Mouse (Mus musculus) erythroblast, adult 5-6 weeks (primary cell): Measurements from ENCODE around the gene Nlgn2. TPM values are rescaled to one million over a fixed set of nuclear protein-coding genes. Genes with fewer than 3 reads are reported as not detected.

ENCODE experiments used
- ATAC-seq: replicated peaks from 2 replicates; pipeline ENCODE4 v1.8.0; 2016; ENCODE audit warnings: moderate number of reproducible peaks, mild to moderate bottlenecking, moderate TSS enrichment, inconsistent platforms; ENCODE audit not compliant: poor library complexity, low FRiP score, severe bottlenecking
- total RNA-seq, 2 experiments: library from RNA; stranded (forward) in 1 of 2; stranded (reverse) in 1 of 2; fragments of 150-400 nt in 1 of 2; fragments of 200-764, 138-1000 nt in 1 of 2; gene quantifications; 2 replicates each; pipeline versions ENCODE4 v1.2.3 to v1.2.4; 2015 to 2017; ENCODE audit warnings: low replicate concordance in 2 of 2

Gene Nlgn2
- total RNA-seq, 2 experiments from 2014 or later = 0.19 to 1.1 TPM

- no peak for ATAC-seq
These were observed 2.1 kb downstream of the Nlgn2 start for GRCm38 (mm10) chr11:69835326-69835965.

- peak; percentile 44 for ATAC-seq
These were observed 3.5 kb downstream of the Nlgn2 start for GRCm38 (mm10) chr11:69834001-69834549.

DNA sequence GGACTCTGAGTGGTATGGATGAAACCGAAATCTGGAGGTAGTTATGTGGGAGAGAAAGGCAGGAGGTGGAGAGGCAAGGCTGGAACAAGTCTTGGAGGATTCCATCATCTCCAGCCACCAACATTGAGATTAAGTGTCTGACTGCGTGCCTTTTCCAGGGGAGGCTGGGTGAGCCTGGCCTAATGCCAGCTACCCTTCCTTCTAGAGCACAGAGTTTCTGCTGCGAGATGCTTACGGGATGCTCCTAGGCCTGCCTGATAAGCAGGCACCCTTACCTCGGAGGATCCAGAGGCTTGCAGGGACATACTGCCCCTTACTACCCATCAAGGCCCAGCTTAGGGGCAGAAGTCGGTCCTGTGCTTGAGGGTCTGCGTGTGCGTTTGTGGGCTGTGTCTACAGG lies 4.0 kb downstream of the Nlgn2 start:
- ATAC-seq = no peak

- no peak for ATAC-seq
These were observed 8.8 kb downstream of the Nlgn2 start for GRCm38 (mm10) chr11:69828832-69829231.

GRCm38 (mm10) chr11:69823456-69823855 lies 14.1 kb downstream of the Nlgn2 start:
- no peak for ATAC-seq

- no peak for ATAC-seq
These were observed 15.5 kb downstream of the Nlgn2 start, which contains the start of gene Spem1 for GRCm38 (mm10) chr11:69822080-69822479. Gene Spem1, minus strand, starts transcription at chr11:69822180.

DNA sequence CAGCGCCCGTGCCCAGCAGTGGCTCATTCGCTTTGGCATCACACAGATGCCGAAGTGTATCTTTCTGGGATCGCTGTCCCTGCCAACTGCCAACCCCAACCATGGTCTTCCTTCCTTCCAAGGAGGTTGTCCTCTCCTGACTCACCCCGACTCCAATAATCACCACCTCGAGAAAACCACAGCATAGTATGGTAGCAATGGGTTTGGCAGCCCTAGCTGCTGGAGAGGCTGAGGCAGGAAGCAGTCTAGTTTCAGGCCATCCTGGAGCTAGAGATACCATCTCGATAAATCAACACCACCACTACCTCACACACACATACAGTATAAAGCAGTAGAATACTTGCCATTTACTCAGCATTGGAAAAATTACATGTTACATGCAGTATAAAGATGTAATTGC lies 18.7 kb downstream of the Nlgn2 start:
- ATAC-seq = no peak

DNA sequence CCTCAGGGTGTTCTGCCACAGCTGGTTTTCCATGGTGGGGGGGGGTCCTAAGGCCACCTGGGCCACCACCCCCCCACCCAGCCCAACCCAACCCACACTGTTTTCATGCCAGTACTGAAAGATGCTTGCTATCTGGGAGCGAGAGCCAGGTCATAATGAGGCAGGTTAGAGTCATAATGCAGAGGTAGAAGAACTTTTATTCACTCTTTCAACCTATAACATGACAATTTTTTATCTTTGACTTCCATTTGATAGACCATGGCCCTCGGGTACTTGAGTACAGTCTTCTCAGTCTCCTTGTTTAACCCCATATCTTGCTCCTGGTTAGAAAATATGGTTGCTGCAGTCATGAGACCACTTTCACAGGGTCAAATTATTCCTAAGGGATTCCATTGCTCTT lies 19.2 kb downstream of the Nlgn2 start, which contains the start of gene Spem2:
Gene Spem2 (minus strand): TSS at position 101 of the 400 bp plus-strand sequence.
- no peak for ATAC-seq

- no peak for ATAC-seq
These were observed 21.1 kb downstream of the Nlgn2 start for GRCm38 (mm10) chr11:69816520-69816919.

- no peak for ATAC-seq
These were observed 22.4 kb downstream of the Nlgn2 start, which contains the start of gene Gm39566 for GRCm38 (mm10) chr11:69815155-69815554. Gene Gm39566, minus strand, starts transcription at chr11:69815298.

- no peak for ATAC-seq
These were observed 27.3 kb downstream of the Nlgn2 start for GRCm38 (mm10) chr11:69810280-69810679.

DNA sequence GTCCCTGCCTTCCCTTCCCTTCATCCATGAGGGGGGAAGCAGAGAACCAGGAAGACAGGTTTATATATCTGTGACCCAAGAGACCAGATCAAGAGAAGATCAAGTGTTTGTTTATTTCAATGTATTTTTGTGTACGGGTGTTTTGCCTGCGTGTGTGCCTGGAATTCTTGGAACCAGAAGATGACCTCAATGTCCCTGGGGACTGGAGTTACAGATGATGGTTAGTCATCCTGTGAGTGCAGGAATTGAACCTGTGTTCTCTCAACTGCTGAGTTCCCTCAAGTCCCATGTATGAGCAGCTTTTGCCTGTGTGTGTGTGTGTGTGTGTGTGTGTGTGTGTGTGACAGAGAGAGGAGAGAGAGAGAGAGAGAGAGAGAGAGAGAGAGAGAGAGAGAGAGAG lies 29.9 kb downstream of the Nlgn2 start:
- ATAC-seq = no peak

DNA sequence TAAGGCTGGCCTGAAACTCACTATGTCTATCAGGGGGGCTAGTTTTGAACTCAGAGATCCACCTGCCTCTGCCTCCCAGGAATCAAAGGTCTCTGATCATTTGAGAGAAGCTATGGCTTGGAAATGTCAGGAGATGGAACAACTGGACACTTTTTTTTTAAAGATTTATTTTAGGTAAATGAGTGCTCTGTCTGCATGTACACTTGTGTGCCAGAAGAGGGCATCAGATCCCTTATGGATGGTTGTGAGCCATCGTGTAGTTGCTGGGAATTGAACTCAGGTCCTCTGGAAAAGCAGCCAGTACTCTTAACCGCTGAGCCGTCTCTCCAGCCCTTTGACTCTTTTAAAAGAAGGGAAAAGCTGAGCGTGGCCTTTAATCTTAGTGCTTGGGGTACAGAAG lies 31.2 kb downstream of the Nlgn2 start:
- no peak for ATAC-seq

GRCm38 (mm10) chr11:69804972-69805909 lies 32.3 kb downstream of the Nlgn2 start, which contains the start of gene Tmem102:
Gene Tmem102, minus strand, starts transcription at chr11:69805624.
- no peak for ATAC-seq

GRCm38 (mm10) chr11:69804652-69804940 lies 33.0 kb downstream of the Nlgn2 start:
- ATAC-seq = no peak

GRCm38 (mm10) chr11:69803786-69804651 lies 33.6 kb downstream of the Nlgn2 start:
- ATAC-seq = 0 out of 2 replicates have a peak, but pooled peaks have one; percentile 27

DNA sequence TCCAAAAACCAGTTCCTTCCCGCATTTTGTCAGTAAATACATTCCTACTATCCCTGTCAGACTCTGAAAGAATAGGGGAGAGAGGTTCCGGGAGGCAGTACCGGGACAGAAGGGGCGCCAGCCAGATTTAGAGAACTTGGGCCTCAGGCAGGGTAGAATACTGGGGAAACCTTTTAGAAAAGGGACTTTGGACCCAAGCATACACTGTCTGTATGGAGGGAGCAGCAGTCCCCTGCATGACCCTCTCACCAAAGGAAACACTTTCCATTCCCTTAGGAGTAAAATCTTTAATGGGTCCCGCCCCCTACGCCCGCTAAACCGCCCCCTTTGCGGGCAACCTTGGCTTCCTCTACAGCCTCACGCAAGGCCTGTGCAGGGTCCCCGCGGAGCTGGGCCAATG lies 34.3 kb downstream of the Nlgn2 start:
- no peak for ATAC-seq

DNA sequence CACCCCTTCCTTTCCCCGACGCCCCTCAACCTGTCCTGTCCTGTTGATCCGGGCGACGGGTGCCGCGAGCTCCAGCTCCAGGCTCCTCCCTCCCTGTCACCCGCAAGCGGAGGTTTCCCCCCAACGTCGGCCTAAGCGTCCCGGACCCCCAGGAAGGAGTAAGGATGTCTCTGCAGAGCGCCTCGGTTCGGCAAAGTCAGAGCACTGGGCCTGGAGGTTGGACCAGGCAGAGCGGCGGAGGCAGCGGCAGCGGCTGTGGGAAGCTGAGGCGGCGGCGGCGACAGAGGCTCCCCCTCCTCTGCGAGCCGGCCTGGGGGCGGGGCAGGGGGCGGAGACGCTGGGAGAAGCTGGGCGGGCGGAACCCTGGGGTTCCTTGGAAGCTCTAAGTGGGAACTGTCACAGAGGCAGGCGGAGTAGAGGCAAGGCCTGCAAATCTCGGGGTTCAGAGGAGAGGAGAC lies 34.9 kb downstream of the Nlgn2 start:
- ATAC-seq = no peak

GRCm38 (mm10) chr11:69801379-69801977 lies 36.1 kb downstream of the Nlgn2 start, which contains the start of gene Fgf11:
Gene Fgf11, minus strand, starts transcription at chr11:69801857.
- ATAC-seq = no peak
